Mouse (Mus musculus): ENCODE results near the gene Hnrnpa2b1. TPM values are rescaled to one million over a fixed set of nuclear protein-coding genes. Genes with fewer than 3 reads are reported as not detected.

Hnrnpa2b1 gene
- total and polyA plus RNA-seq, 2 experiments from 2014 or later: 199 to 746 TPM

DNA sequence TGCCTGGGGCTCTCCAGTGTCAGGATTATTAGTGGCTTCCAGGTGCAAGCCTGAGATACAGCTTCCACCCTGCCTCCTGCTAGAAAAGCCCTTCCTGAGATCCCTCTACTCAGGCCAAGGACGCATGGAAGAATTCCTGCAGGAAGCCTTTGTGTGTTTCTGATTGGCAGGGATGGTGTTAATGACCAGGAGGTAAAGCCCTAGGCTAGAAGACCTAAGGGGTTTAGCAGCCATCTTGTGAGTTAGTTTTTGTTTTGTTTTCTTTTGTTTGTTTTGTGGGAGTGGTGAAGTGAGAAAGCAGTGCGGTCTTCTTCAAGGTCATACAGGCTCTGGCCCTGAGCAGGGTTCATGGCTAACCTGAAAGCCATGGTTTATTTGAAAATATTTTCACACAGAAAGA, 37.9 kb upstream of the Hnrnpa2b1 start:
- no peak for ATAC-seq (ENCODE audit: low FRiP score)
- WGBS: 61% methylated on average over 2 of the region's 2 CpGs
- no peak for TF ChIP-seq CTCF (IDR thresholded peaks at IDR 0.05)

DNA sequence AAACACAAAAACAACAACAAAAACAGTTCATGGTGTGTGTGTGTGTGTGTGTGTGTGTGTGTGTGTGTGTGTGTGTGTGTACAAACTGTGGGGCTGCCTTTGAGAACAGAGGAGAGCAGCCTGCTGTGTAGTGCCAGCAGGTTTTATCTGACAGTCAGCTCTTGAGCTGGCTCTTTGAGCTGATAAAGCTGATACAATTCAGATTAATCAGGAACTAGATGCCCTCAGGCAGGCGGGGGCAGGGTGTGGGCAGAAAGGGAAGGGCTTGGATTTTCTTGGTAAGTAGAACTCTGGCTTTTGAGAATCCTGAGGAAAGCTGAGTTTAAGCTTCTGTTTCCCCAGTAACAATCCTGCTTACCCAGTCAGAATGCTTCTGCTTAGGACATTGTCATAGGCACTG, 36.0 kb upstream of the Hnrnpa2b1 start:
- no peak overlapping the region for H3K4me2 ChIP-seq (ENCODE audit: low read depth, low read length, poor library complexity, severe bottlenecking)
- 71% methylated on average over 1 of the region's 1 CpGs for WGBS
- no peak overlapping the region for H3K9ac ChIP-seq (replicated peaks; ENCODE audit: low read length, poor library complexity, severe bottlenecking)
- DNase-seq (ENCODE audit: low spot score): no peak
- no peaks in the 10 kb centered on the region for H3K36me3 ChIP-seq (ENCODE audit: insufficient read depth, low read length)
- H3K4me3 ChIP-seq (ENCODE audit: low read depth, low read length): no peak overlapping the region
- no peak overlapping the region for H3K27ac ChIP-seq (ENCODE audit: low read depth, low read length)
- H3K27me3 ChIP-seq (ENCODE audit: insufficient read depth, low read length): no peaks in the 10 kb centered on the region
- H3K9me3 ChIP-seq (ENCODE audit: low read length): no peaks in the 10 kb centered on the region
- no peak for TF ChIP-seq CTCF (IDR thresholded peaks at IDR 0.05)
- no peaks in the 10 kb centered on the region for H3K4me1 ChIP-seq (ENCODE audit: insufficient read depth, low read length)
- no peak for ATAC-seq (ENCODE audit: low FRiP score)

More for the DNA sequence above, 37.9 kb upstream of the Hnrnpa2b1 start:
- no peak overlapping the region for H3K27ac ChIP-seq (ENCODE audit: low read depth, low read length)
- no peaks in the 10 kb centered on the region for H3K4me1 ChIP-seq (ENCODE audit: insufficient read depth, low read length)
- H3K36me3 ChIP-seq (ENCODE audit: insufficient read depth, low read length): no peaks in the 10 kb centered on the region
- H3K9me3 ChIP-seq (ENCODE audit: low read length): no peaks in the 10 kb centered on the region
- no peak overlapping the region for H3K4me3 ChIP-seq (ENCODE audit: low read depth, low read length)
- DNase-seq (ENCODE audit: low spot score): no peak
- no peak overlapping the region for H3K4me2 ChIP-seq (ENCODE audit: low read depth, low read length, poor library complexity, severe bottlenecking)
- H3K9ac ChIP-seq (replicated peaks; ENCODE audit: low read length, poor library complexity, severe bottlenecking): no peak overlapping the region
- no peaks in the 10 kb centered on the region for H3K27me3 ChIP-seq (ENCODE audit: insufficient read depth, low read length)

DNA sequence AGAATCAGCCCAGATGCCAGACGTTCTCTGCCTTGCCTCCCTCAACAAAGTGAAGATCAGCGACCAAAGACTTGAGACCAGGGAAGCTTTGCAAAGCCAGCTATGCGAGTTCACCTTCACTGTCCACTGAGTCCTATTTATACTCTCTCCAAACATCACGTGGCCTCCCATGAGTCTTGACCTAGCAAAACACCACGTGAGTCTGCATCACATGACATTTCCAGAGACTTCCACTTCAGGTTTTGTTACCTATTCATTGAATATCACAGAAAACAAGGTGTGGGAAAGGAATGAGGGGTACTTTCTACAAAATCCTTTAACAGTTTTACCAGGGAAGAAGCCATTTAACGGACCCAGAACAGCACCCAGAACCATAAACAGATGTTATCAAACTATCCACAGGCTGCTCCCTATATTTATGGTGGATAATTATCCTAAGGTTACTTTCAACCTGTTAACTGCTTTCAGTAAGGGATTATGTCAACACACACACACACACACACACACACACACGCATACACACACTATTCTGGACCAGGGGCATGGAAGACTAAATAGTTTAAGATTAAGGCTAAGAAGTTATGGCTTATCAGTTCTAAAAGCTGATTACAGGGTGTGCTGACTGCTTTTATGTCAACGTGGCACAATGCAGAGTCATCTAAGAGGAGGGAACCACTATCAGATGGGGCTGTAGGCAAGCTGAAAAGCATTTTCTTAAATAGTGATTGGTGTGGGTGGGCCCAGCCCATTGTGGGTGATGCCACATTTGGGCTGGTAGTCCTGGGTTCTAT, 27.8 kb upstream of the Hnrnpa2b1 start:
- Histone ChIP-seq H3K9ac (replicated peaks; ENCODE audit: low read length, poor library complexity, severe bottlenecking) (no peak overlapping the region), H3K36me3 (ENCODE audit: insufficient read depth, low read length) (no peaks in the 10 kb centered on the region), H3K27ac (ENCODE audit: low read depth, low read length) (no peak overlapping the region), H3K4me1 (ENCODE audit: insufficient read depth, low read length) (no peaks in the 10 kb centered on the region), H3K27me3 (ENCODE audit: insufficient read depth, low read length) (no peaks in the 10 kb centered on the region), H3K4me3 (ENCODE audit: low read depth, low read length) (no peak overlapping the region), H3K4me2 (ENCODE audit: low read depth, low read length, poor library complexity, severe bottlenecking) (no peak overlapping the region), H3K9me3 (ENCODE audit: low read length) (no peaks in the 10 kb centered on the region)
- TF ChIP-seq CTCF (IDR thresholded peaks at IDR 0.05): no peak
- no peak for ATAC-seq (ENCODE audit: low FRiP score)
- 75% methylated on average over 8 of the region's 8 CpGs for WGBS
- DNase-seq (ENCODE audit: low spot score): no peak

DNA sequence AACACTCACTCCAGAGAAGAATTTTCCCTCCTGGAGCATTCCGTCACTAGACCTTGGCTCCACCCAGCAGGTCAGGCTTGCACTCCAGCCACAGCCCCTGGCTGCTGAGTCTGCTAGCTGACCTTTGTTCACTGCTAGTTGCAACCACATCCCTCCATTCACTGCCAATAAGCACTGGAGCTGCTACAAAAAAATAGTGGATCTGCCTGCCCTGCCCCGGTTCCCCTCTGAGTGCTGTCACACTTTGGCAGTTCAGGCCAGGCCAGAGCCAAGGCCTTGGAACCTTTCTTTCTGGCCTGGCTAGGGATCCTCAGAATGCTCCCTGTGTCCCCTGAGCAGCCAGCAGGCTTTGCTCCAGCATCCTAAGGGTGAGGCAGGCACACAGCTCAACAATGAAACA, 20.1 kb upstream of the Hnrnpa2b1 start:
- Histone ChIP-seq H3K9ac (replicated peaks; ENCODE audit: low read length, poor library complexity, severe bottlenecking) (no peak overlapping the region), H3K9me3 (ENCODE audit: low read length) (no peaks in the 10 kb centered on the region), H3K36me3 (ENCODE audit: insufficient read depth, low read length) (no peaks in the 10 kb centered on the region), H3K4me1 (ENCODE audit: insufficient read depth, low read length) (no peaks in the 10 kb centered on the region), H3K27ac (ENCODE audit: low read depth, low read length) (no peak overlapping the region), H3K4me3 (ENCODE audit: low read depth, low read length) (no peak overlapping the region), H3K4me2 (ENCODE audit: low read depth, low read length, poor library complexity, severe bottlenecking) (no peak overlapping the region), H3K27me3 (ENCODE audit: insufficient read depth, low read length) (no peaks in the 10 kb centered on the region)
- WGBS: 65% methylated on average over 2 of the region's 2 CpGs
- ATAC-seq (ENCODE audit: low FRiP score) (no peak), DNase-seq (ENCODE audit: low spot score) (peak; percentile 19)
- no peak for TF ChIP-seq CTCF (IDR thresholded peaks at IDR 0.05)

DNA sequence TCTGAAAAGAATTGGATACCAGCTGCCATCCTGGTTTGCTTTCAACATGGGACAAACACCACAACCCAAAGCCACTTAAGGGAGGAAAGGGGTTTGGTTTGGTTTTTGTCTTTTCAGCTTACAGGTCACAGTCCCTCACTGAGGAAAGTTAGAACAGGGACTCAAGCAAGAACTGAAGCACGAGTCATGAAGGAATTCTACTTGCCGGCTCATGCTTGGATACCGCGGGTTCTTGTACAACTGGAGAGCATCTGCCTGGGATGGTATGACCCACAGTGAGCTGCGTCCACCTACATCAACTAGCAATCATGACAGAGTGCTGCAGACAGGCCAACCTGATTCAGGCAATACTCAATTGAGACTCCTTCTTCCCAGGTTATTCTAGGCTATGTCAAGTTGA, 17.0 kb upstream of the Hnrnpa2b1 start:
- Histone ChIP-seq H3K9ac (replicated peaks; ENCODE audit: low read length, poor library complexity, severe bottlenecking) (no peak overlapping the region), H3K27ac (ENCODE audit: low read depth, low read length) (no peak overlapping the region), H3K4me2 (ENCODE audit: low read depth, low read length, poor library complexity, severe bottlenecking) (no peak overlapping the region), H3K36me3 (ENCODE audit: insufficient read depth, low read length) (peaks cover 10% of the 10 kb centered on the region; the same call in 1 of the 2 replicates), H3K4me1 (ENCODE audit: insufficient read depth, low read length) (no peaks in the 10 kb centered on the region), H3K9me3 (ENCODE audit: low read length) (no peaks in the 10 kb centered on the region), H3K27me3 (ENCODE audit: insufficient read depth, low read length) (no peaks in the 10 kb centered on the region), H3K4me3 (ENCODE audit: low read depth, low read length) (no peak overlapping the region)
- no peak for TF ChIP-seq CTCF (IDR thresholded peaks at IDR 0.05)
- WGBS: 92% methylated on average over 5 of the region's 5 CpGs
- DNase-seq (ENCODE audit: low spot score) (no peak), ATAC-seq (ENCODE audit: low FRiP score) (no peak)

DNA sequence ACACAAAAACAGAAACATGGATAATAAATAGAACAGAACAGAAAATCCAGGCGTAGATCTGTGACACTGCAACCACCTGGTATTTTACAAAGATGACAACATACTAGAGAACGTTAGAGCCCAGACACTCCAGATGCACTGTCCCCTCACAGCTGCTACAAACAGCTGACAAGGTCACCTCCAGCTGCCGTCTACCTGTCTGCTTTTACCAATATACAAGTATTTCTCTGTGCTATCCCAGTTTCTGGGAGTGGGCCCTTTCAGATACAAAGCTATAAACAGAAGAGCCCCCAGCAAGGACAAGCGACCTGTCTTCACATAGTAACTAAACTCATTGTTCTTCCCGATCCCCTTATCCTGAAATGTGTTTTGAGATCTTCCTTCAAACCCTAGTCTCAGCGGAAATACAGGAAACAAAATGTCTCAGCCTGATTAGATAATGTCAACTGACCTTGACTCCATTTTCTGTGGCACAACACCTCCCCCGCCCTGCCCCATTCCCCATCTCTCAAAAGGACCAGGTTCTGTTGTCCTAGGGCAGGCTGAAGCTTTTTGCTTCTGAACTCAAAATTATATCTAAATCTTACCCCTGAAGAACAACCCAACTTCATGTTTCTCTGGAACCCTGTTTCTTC, 16.5 kb upstream of the Hnrnpa2b1 start:
- Histone ChIP-seq H3K9me3 (ENCODE audit: low read length) (no peaks in the 10 kb centered on the region), H3K27ac (ENCODE audit: low read depth, low read length) (no peak overlapping the region), H3K36me3 (ENCODE audit: insufficient read depth, low read length) (peaks cover 10% of the 10 kb centered on the region; the same call in 1 of the 2 replicates), H3K9ac (replicated peaks; ENCODE audit: low read length, poor library complexity, severe bottlenecking) (no peak overlapping the region), H3K27me3 (ENCODE audit: insufficient read depth, low read length) (no peaks in the 10 kb centered on the region), H3K4me2 (ENCODE audit: low read depth, low read length, poor library complexity, severe bottlenecking) (no peak overlapping the region), H3K4me1 (ENCODE audit: insufficient read depth, low read length) (no peaks in the 10 kb centered on the region), H3K4me3 (ENCODE audit: low read depth, low read length) (no peak overlapping the region)
- ATAC-seq (ENCODE audit: low FRiP score) (no peak), DNase-seq (ENCODE audit: low spot score) (no peak)
- no peak for TF ChIP-seq CTCF (IDR thresholded peaks at IDR 0.05)
- 77% methylated on average over 7 of the region's 7 CpGs for WGBS

All from midbrain, postnatal 0 days (tissue).